12 mouse cellular contexts compared by ENCODE assay signal in genomic region chr19:42902410-42903021, GRCm38 (mm10).
DNase-seq lines count a peak whose midpoint lies in the region; ATAC-seq lines count a peak whose summit lies in the region.
"Had no signal": no experiment of that assay in that cellular context is flagged by ENCODE, and none has a peak within 500 bp of the region (broad histone marks: within the 10 kb centered on the region; RNA-seq: fewer than 3 reads in every experiment).

No protein-coding gene starts in this region.

- 54% methylated on average over 6 of the region's 6 CpGs for WGBS in hindbrain, embryonic 16.5 days
- WGBS in midbrain, embryonic 14.5 days = 68% methylated on average over 6 of the region's 6 CpGs
- 68% methylated on average over 6 of the region's 6 CpGs for WGBS in intestine, embryonic 15.5 days

- peaks cover 7% of the 10 kb centered on the region; the same call in 1 of the 2 replicates for H3K4me1 ChIP-seq in hindbrain, embryonic 16.5 days (ENCODE audit: control insufficient read depth, insufficient read depth, low read depth, low read length)
- peaks cover 21% of the 10 kb centered on the region for H3K4me1 ChIP-seq in midbrain, embryonic 14.5 days (ENCODE audit: control insufficient read depth, insufficient read depth, low read length)
- peaks cover 13% of the 10 kb centered on the region for H3K4me1 ChIP-seq in intestine, embryonic 15.5 days (replicated peaks)

- no peaks in the 10 kb centered on the region for H3K36me3 ChIP-seq in hindbrain, embryonic 16.5 days (ENCODE audit: control insufficient read depth, insufficient read depth, low read length)
- no peaks in the 10 kb centered on the region for H3K36me3 ChIP-seq in midbrain, embryonic 14.5 days (ENCODE audit: control insufficient read depth, insufficient read depth, low read length)
- H3K36me3 ChIP-seq in intestine, embryonic 15.5 days = no peaks in the 10 kb centered on the region

- H3K9me3 ChIP-seq in hindbrain, embryonic 16.5 days (ENCODE audit: control insufficient read depth, low read length) = no peaks in the 10 kb centered on the region
- H3K9me3 ChIP-seq in midbrain, embryonic 14.5 days (ENCODE audit: control insufficient read depth, low read length) = no peaks in the 10 kb centered on the region
- H3K9me3 ChIP-seq in intestine, embryonic 15.5 days = no peaks in the 10 kb centered on the region

- H3K4me2 ChIP-seq in hindbrain, embryonic 16.5 days (ENCODE audit: low read length) = no peak overlapping the region
- H3K4me2 ChIP-seq in midbrain, embryonic 14.5 days (ENCODE audit: low read length) = no peak overlapping the region
- H3K4me2 ChIP-seq in intestine, embryonic 15.5 days (replicated peaks) = no peak overlapping the region

- H3K27ac ChIP-seq in hindbrain, embryonic 16.5 days (ENCODE audit: low read depth, low read length) = peak overlapping the region; percentile 31; the same call in 1 of the 2 replicates
- H3K27ac ChIP-seq in midbrain, embryonic 14.5 days (replicated peaks; ENCODE audit: low read depth, low read length) = no peak overlapping the region
- no peak overlapping the region for H3K27ac ChIP-seq in intestine, embryonic 15.5 days
- H3K27ac ChIP-seq: liver, embryonic 14.5 days had no signal

- ATAC-seq in hindbrain, embryonic 16.5 days = peak; percentile 91
- no peak for ATAC-seq in midbrain, embryonic 14.5 days (ENCODE audit: low FRiP score, low TSS enrichment)
- no peak for ATAC-seq in intestine, embryonic 15.5 days

- H3K4me3 ChIP-seq in hindbrain, embryonic 16.5 days (ENCODE audit: low read length) = no peak overlapping the region
- H3K4me3 ChIP-seq in midbrain, embryonic 14.5 days (replicated peaks; ENCODE audit: low read depth, low read length) = no peak overlapping the region
- no peak overlapping the region for H3K4me3 ChIP-seq in intestine, embryonic 15.5 days (replicated peaks)
- H3K4me3 ChIP-seq: myocyte had no signal

- no peak overlapping the region for H3K9ac ChIP-seq in hindbrain, embryonic 16.5 days (ENCODE audit: low read depth, low read length)
- no peak overlapping the region for H3K9ac ChIP-seq in midbrain, embryonic 14.5 days (replicated peaks; ENCODE audit: low read length)
- no peak overlapping the region for H3K9ac ChIP-seq in intestine, embryonic 15.5 days
- H3K9ac ChIP-seq: liver, embryonic 14.5 days had no signal

- peak; percentile 2 for DNase-seq in cerebellum, adult 8-10 months
- no peak for DNase-seq in cerebellum, adult 9-10 months
- peak; percentile 45 for DNase-seq in brain, adult 2 months (ENCODE audit: low read depth, low spot score)
- DNase-seq in midbrain, embryonic 14.5 days = peak; percentile 35
- no peak for DNase-seq in heart, adult 8-10 months (ENCODE audit: low spot score)
- no peak for DNase-seq in spleen, postnatal 36 days (ENCODE audit: low spot score in 2 of 2)
- DNase-seq: kidney, postnatal 10 days; spleen, adult 18-20 months had no signal

- no peaks in the 10 kb centered on the region for H3K27me3 ChIP-seq in hindbrain, embryonic 16.5 days (replicated peaks; ENCODE audit: control insufficient read depth, insufficient read depth, low read length)
- H3K27me3 ChIP-seq in midbrain, embryonic 14.5 days (ENCODE audit: control insufficient read depth, insufficient read depth, low read length) = no peaks in the 10 kb centered on the region
- H3K27me3 ChIP-seq in intestine, embryonic 15.5 days (replicated peaks) = no peaks in the 10 kb centered on the region

Comparison
In these comparisons a context has a peak if more than half of its experiments do, and no peak if none do; other contexts are left out.
1. DNase-seq: peak in cerebellum, adult 8-10 months (single experiment), brain, adult 2 months (single experiment) and midbrain, embryonic 14.5 days (single experiment); none in cerebellum, adult 9-10 months (single experiment), heart, adult 8-10 months (single experiment) and spleen, postnatal 36 days (0 of 2).